Mouse (Mus musculus) right cerebral cortex, postnatal 10 days (tissue): Measurements from ENCODE around the gene Pdxdc1.
"Not testable (repeated sequence)": the region's sequence is repeated elsewhere in the genome, so short reads cannot be mapped to it uniquely, and the experiment has no call there.

Experiments used
- DNase-seq, 2 experiments: peaks; one replicate each; pipeline ENCODE4 v3.0.0; 2021; ENCODE audit warnings: low spot score in 2 of 2

Gene Pdxdc1

DNA sequence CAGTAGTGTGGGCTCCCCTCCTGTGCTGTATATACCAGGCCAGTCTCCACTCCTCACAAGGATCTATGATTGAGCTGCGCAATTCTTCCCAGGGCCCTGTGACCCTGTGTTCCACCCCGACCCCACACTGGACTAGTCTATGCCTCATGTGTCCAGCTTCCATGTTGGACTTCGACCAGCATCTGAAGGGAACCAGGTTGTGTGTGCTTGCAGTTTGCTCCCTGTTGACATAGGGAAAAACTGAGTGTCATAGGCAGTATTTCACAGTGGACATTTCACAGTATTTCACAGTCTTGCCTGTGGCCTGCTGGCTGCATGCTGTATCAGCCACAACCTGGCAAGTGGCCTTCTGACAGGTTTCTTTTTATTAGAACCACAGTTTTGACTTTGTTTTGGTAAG is 89.7 kb downstream of the Pdxdc1 start:
- no peak for DNase-seq

DNA sequence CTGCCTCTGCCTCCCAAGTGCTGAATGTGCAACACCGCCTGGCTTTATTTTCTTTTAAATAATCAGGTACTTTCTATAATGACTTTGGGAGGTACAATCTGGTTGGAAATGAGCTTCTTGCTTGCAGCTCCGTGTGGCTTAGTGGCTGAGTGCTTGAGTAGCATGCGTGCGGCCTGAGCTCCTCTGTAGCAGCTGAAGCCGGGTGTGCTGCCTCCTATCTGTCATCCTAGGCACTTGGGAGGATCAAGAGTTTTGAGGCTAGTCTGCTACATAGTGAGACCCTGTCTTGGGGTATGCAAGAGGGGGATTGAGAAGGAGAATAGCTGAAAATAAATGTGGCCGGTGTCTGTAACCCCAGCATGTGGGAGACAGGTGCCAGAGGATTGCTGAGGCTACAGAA is 90.8 kb downstream of the Pdxdc1 start:
- no peak for DNase-seq

DNA sequence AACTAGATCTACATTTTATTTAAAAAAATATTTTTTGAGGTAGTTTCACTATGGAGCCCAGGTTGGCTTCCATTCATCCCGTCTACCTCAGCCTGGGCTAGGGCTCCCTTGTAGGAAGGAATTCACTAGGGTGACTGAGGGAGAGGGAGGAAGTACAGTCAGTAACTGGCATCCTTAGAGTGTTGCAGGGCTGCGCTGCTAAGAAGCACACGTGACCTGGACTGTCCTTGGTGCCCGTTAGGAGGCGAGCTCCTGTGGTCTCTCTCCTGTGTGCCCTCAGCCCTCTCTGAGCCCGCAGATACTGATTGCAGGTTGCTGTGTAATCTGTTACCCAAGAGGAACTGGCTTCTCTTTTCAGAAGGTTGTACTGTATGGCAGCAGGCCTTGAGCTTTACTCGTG is 94.5 kb downstream of the Pdxdc1 start:
- DNase-seq: no peak

DNA sequence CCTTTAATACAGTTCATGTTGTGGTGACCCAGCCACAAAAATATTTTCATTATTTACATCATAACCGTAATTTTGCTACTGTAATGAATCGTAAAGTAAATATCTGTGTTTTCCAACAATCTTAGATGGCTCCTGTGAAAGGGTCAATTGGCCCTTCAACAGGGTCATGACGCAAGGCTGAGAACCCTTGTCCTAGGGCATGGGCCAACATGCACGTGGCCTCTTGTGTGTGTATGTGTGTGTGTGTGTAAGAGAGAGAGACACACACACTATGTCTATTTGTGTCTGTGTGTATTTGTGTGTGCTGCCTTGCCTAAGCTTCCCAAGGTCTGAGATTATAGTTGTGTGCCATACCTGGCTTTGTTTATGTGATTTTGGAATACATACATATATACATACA is 95.3 kb downstream of the Pdxdc1 start:
- no peak for DNase-seq

DNA sequence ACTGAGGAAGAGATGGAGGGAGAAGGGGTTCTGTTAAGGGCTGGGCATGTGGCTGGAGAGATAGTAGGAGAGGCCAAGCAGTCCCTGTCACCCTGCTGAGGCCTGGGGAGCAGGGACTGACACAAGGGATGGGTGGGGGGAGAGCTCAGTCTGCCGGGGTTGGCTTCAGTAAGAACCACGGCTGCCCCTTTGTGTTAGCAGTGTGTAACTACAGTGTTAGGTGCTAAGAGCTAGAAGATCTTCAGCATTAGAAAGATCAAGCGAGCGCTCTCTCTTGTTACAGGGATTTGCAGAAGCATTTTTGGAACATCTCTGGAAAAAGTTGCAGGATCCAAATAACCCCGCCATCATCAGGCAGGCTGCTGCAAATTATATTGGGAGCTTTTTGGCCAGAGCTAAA is 98.3 kb downstream of the Pdxdc1 start:
- no peak for DNase-seq

DNA sequence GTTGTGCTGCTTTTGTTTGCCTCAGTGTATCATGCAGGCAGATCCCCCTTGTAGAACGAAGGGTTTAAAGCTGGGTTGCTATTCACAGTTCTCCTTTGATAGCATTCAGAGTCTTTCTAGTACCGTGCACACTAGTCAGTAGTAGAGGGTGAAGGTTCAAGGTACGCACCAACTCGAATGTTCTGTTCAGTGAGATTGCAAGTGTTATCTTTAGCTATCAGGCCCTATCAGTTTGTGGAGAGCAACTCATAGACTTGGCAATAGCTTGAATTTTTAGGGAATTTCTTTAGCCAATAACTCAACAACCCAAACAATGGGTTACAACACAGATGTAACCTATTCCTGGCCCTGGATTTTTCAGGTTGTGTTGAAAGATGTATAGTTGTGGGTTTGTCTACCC is 101.7 kb downstream of the Pdxdc1 start:
- no peak for DNase-seq

DNA sequence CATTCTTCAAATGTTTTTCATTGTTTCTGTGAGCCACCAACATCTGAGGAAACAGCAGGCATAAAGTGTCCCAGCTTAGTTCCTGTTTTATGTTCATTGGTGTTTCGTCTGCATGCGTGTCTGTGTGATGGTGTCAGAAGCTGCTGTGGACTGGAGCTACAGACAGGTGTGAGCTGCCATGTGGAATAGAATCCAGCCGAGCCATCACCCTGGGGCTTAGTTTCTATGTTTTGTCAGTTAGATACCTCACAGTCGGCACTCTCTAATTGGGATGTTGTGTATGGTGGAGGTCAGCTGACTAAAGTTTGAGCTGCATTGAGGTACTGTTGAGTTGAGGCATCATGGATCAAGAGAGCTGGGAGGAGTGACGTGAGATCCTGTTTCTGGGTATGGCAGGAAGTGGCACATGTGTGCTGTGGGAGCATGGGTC is 106.2 kb downstream of the Pdxdc1 start:
- DNase-seq: no peak

DNA sequence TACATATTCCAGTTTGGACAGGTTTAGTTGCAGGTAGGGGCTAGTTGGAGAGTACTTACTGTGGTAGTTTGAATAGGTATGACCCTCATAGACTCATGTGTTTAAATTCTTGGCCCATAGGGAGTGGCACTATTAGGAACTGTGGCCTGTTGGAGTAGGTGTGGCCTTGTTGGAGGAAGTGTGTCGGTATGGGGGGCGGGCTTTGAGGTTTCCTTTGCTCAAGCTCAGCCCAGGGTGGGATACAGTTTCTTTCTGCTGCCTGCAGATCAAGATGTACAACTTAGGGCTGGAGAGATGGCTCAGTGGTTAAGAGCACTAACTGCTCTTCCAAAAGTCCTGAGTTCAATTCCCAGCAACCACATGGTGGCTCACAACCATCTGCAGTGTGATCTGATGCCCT is 109.5 kb downstream of the Pdxdc1 start:
- DNase-seq: not testable (repeated sequence)

DNA sequence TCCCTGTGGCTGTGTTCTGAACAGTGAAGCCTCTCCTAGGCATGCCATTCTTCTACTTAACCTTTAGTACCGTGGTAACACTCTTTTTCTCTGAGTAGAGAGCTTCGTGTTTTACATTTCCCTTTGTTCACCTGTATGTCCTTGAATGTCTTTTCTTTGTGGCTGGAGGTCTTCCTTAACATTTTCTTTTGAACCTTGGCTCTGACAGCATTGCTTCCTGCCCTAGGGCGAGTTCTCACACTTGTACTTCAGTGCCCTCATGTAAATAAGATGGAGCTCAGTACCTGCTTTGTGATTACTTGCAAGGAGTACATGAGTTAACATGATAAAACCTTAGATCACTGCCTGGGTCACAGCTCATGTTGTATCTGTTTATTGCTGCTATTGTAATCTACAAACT is 117.0 kb downstream of the Pdxdc1 start:
- no peak for DNase-seq
